Mouse (Mus musculus) CD4-positive, CD25-positive, alpha-beta regulatory T cell, adult 4 months (primary cell): ENCODE measurements at regions not wholly inside any gene's neighbourhood (a gene's known extent, or its start where the extent isn't known, plus 50 kb on each side); places are given as distances from the start of the nearest gene placed in this dataset.
A peak's percentile ranks its signal among the peaks of the same experiment; 100 is the strongest.
"Not testable (repeated sequence)": the region's sequence is repeated elsewhere in the genome, so short reads cannot be mapped to it uniquely, and the experiment has no call there.

Experiments
- ATAC-seq: one replicate; pipeline ENCODE4 v1.8.0; 2017

DNA sequence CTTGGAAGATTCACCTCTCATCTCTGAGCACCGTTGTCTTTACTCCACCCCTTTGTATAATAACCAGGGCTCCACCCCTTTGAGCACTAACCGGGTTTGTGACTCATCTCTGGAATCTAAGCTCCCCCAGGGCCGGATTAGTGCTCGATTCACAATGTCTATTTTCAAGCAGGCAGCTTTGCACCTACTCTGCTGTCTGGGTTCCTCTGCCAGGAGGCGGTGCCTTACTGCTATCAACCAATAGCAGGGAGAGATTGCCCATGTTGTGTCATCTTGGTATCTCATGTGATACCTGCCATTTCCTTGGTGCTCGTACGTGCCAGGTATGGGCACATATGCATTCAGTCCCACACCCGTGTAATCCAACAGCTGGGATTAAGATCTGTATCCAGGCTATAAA lies 285.3 kb downstream of the 4933412E24Rik start:
- peak; percentile 88 for ATAC-seq

DNA sequence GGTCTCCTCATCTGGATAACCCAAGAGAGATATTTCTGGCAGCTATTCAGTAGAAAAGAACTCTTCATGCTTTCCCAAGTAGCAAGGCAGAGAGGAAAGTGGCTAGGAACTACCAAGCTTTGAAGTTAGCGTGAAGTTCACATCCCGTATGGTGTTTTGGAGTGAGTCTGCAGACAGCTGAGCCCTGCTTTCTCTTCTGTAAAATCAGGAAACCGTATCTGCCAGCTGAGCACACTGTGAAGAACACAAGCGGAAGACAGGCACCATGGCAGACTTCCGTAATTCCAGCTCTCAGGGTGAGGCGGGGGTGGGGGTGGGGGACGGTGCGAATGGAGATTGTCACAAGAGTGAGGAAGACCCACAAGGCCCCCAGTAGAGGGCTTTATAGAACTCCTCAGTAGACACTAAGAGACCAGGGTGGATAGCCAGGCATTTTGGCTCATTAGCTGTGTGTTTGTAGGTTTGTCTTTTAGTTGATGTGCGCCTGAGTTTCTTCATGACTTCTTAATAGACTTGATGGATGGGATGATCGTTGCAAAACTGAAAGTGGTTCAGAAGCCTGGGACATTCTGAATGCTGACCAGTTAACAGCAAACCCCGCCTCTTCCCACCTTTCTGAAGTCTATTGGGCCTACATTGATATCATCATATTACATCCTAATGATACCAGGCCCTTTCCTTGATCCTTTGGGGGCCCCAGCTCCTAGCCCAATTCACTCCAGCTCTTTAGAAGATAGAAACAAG lies 287.4 kb downstream of the 4933412E24Rik start:
- ATAC-seq, result peak; percentile 35

DNA sequence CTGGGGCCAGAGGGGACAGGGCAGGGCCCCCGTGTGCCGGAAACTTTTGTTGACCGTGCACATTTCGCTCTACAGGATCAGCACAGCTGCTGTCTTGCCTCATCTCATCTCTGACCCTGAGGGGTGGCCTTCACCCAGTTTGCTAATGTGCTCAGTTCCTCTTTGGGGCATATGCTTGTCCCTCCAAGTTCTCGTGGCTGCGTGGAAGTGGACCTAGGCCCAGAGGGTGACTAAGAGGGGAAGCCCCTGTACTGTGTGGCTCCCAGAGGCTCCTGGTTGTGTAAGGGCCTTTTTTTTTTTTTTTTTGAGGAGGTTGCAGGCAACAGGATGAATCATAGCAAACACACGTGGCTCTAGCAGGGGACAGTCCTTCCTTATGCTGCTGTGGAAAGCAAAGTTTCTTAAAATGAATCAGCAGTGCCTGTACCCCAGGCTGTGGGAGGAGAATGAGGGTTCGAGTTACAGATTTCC lies 288.2 kb downstream of the 4933412E24Rik start:
- peak; percentile 50 for ATAC-seq

DNA sequence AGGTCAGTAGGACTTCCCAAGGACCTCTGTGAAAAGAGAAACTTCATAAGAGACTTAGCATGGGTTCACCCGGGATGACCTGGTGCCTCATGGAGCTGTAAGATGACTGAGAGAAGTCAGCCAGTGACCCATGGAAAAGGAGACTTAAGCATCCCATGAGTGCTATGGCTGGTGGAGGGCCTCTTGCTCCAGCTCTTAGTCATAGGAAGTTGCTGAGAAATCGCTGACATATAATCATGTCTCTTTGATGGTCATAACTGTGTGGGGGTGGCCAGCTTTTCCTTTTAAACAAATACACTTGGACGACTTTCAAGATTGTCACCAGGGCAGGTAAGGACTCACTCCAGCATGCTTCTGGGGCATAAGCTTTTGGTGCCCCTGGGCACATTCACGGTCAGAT lies 290.5 kb downstream of the 4933412E24Rik start:
- no peak for ATAC-seq

DNA sequence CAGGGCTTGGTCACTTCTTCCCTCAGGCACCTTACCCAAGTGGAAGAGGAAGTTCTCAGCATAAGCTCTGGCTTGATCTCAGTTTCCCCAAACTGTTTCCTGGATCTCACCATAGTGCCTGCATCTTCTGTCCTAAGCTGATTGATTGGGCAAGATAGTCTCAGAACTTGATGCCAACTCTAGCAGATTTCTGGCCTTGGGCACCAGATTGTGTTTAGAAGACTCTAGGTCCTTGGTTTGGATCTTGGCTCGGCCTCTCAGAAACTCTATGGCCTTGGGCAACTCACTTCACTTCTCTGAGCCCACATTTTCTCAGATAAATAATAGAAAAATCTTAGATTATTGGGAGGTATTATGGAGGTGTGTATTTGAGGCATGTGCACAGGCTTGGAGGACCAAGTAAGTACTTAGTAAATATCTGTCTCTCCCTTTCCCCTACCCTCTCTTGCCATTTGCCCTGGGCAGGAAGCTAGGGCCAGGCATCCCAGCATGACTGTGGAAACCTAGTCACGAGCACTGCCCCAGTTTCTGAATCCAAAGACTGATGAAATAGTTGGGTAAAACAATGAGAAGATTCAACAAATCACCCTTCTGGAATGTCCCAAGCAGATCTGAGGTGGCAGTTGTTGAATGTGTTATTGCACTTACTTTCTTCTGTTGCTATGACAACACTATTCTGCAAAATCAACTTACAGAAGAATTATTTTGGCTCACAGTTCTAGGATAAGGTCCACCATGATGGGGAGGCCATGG lies 293.6 kb downstream of the 4933412E24Rik start:
- ATAC-seq, result no peak

DNA sequence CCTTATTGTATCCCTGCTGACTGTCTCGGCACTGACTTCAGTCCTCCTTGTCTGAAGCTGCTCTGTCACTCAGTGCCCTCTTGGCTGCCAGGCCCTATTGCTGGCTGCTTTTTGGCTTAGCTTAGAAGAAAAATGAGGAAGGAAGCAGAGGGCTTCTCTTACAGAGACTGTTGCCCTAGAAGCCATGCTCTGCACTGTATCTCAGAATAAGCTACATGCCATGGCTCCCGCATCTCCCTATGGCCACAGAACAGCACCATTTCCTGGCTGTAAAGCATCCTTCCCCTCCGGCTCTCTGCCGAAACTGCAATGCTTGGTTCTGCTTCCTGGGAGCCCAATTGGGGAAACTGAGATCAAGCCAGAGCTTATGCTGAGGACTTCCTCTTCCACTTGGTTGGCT lies 295.0 kb downstream of the 4933412E24Rik start:
- ATAC-seq, result no peak

DNA sequence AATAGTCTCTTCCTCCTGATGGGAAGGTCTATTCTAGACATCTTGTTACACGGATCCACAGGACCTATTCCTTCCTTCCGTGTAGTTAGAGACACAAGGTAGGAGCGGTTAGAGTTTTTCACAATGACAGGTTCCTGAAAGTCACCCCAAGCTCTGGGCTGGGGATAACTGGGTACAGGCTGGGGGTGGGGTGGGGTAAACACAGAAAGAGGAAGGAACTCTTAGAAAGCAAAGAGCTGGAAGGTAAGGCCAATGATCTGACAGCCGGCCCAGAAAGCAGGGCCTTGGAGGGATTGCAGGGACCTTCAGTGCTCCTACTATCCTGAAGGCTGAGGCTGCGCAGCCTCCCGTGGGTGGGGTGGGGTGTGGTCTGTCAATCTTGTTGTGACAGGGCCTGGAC lies 295.4 kb downstream of the 4933412E24Rik start:
- no peak for ATAC-seq

DNA sequence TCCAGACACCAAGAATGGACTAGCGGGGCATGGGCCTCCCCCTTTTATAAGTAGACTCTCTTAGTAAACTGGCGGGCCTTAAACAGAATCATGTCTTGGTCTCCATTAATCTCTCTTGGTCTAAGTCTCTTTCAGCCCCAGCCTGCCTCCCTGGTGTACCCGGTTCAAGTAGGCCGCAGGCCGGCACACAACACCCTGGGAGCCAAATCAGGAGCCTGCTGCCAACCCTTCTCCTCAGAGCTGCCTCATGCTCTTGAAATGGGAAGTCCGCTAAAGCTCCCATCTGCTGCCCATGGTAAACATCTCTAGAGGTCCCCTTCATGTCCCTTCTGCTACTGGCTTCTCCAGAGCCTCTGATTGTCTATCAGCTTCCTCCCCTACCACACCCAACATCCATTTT lies 296.3 kb downstream of the 4933412E24Rik start:
- ATAC-seq, result no peak

DNA sequence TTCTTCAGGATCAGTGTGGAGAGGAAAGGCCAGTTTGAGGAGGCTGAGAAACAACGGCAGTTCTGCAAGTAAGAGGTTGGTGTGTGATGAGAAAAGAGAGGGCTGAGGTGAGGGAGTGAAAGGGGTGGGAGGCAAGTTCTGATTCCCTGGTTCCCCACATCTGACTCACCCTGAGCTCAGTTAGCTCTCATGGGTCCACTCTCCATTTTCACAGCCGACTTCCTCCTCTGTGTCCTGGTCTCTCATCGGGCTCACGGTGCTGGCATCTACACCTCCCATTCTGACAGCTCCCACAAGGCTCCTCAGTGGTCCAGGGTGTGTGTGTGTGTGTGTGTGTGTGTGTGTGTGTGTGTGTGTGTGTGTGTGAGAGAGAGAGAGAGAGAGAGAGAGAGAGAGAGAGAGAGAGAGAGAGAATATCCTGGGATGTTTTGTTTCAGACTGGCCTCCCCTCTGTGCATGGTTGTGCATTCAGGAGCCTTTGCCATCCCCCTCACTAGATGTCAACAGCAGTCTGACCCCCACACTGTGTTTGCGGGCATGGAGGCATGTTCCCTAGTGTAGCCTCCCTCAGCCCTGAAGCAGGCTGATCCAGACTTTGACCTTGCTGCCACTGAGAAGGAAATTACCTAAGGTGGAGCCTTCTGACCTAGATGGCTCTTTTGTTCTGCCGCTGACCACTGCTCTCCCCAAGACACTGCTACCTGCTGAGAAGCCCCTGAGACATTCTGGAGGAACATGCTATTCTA lies 296.9 kb downstream of the 4933412E24Rik start:
- ATAC-seq, result not testable (repeated sequence)

DNA sequence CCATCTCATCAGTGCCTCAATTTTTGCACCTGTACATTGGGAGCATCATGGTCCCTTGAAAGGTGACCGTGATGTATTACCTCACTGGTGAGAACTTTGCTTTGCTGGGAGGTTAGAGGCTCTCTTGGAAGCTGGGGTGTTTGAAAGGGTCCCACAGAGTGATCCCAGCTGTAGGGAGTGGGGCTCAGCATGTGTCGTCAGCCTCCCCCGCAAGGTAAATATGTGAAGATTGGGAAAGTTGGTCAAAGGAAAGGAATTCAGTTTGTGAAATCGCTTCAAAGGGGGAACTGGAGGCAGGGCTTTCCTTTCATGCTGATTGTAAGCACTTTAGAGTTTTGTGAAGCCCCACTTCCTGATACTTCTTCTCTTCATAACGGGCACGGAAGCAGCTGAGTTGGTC lies 299.5 kb downstream of the 4933412E24Rik start:
- ATAC-seq, result no peak

DNA sequence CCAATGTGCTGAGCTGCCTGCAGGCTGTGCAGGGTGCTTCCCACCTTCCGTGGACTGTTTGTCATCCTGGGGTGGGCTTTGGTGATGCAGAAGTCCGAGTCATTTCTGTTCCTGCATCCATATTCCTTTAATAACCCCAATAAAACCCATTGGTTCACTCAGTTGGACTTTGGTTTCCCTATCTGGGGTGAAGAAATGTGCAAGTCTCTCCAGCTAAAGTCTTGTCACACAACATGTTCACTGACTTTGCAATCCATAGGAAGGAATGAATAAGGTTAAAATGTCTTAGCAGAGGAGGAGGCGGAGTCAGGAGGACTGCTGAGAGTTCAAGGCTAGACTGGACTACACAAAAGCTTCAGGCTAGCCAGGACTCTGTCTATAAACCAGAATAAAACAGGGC lies 300.5 kb downstream of the 4933412E24Rik start:
- ATAC-seq, result no peak

DNA sequence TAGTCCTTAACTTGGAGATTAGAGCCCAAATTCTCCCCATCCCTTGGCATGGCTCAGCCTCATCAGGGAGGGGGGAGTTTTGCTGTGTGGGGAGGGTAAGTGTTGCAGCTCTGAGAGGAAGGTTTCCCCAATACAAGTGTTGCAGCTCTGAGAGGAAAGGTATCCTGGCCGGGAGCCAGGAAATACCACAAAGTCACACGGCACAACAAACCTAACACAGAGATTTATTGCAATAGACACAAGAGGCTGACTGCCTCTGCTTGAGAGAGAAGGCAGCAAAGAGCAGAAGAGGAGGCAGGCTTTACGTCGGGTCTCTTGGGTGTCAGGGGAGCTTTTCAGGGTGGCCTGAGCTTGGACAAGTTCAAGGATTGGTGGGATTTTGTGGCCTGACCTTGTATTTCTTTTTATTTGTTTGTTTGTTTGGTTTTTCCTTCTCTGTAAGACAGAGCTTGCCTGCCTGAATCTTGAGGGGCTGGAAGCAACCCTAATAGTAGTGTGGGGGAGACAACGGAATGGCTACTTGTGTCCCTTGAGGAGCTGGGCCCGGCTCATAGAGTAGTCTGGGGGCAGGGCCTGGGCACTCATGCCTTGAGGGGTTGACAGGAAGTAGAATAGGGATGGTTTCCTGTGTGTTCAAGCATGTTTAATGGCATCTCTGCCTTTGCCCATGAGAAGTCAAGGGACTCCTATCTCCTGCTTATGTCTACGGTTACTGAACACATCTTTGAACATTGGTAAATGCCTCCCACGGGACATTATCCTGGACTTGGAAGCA lies 302.3 kb downstream of the 4933412E24Rik start:
- ATAC-seq, result peak; percentile 78

DNA sequence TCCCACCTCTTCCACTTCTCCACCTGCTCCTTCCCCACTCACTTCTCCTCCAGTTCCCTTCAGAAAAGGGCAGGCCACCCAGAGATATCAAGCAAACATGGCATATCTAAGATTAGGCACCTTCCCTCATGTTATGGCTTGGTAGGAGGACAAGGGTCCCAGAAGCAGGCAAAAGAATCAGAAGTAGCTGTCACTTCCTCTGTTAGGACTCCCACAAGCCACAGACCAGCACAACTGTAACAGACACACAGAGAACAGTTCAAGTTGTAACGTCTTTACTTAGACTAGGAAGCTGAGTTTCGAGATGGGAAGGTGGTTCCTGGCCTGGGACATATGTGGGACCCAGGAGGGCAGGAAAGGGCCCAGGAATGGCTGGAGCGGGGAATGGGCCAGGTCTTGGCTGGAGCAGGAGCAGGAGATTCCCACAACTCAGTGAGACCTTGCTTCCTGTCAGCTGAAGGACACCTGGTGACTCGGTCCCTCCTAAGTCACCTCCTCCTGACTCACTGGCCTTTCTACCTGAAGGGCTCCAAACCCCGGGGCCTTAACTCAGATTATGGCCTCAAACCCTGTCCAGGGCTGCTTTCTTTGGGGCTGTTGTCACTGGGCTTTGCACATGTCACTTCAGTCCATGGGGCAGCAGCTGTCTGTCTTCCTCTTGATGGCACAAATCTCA lies 304.2 kb downstream of the 4933412E24Rik start:
- ATAC-seq, result no peak

DNA sequence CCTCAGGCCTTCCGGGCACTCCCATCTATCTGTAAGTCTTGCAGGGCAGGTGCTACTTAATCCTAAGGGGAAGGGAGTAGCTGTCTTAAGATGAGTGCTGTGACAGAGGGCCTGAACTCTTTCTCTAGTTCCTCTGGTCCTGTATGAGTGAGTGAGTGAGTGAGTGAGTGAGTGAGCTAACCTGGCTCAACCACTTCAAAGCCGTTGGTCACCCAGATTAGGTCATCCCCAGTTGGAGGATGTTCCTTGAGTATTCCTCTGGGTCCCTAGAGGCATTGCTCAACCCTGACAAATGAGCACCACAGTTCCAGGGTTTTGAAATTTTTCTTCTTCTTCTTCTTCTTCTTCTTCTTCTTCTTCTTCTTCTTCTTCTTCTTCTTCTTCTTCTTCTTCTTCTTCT lies 306.5 kb downstream of the 4933412E24Rik start:
- no peak for ATAC-seq

DNA sequence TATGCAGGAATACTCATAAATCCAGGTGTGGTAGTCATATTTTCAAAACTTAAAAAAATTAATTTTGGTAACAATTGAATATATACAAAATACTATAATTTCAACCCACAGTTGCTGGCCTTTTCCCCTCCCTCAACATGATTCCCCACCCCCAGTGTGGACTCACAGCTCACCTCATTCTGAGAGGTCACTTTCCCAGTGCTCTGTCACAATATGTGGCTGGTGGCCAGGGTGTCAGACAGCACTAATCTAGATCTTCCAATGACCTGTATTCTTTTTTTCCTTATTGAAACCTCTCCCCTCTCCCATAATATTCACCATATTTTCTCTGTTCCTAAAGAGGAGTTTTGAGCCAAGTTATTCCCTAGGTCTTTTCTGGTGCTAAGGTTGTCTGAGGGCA lies 308.0 kb downstream of the 4933412E24Rik start:
- no peak for ATAC-seq

DNA sequence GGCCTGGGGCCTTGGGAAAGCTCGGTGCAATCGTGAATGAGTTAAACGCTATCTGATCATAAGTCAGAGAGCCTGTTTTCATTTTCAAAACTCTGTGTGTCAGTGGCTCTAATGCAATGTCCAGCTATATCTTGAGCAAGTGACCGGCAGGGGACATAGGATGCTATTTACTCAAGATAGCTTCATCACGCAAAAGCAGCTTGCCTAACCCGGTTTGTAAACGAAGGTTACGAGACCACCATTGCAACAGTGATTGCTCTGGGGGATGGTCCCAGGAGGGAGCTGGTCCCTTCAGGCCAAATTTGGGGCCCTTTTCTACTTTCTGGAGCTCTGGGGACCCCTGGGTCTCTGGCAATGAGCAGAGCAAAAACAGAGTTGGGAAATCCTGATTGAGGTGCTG lies 309.3 kb downstream of the 4933412E24Rik start:
- no peak for ATAC-seq
